Mouse (Mus musculus) limb, embryonic 15.5 days (tissue): ENCODE measurements at regions not wholly inside any gene's neighbourhood (a gene's known extent, or its start where the extent isn't known, plus 50 kb on each side); places are given as distances from the start of the nearest gene placed in this dataset.

Experiments
- ATAC-seq: fragments of 200-750 bp; cut with Nextera tagmentation; 2 replicates; pipeline ENCODE4 v1.8.0; 2017; ENCODE audit warnings: low read depth, moderate TSS enrichment; ENCODE audit not compliant: insufficient number of reproducible peaks, low FRiP score, low TSS enrichment
- H3K27ac ChIP-seq: fragments of 300-500 bp; sonication (generic); 2 replicates; pipeline ENCODE4 v1.5.1; 2015; ENCODE audit warnings: moderate library complexity, mild to moderate bottlenecking, inconsistent platforms
- H3K27me3 ChIP-seq: fragments of 300-500 bp; sonication (generic); 2 replicates; pipeline ENCODE4 v1.6.1; 2015; ENCODE audit warnings: inconsistent platforms
- H3K36me3 ChIP-seq: fragments of 300-500 bp; sonication (generic); 2 replicates; pipeline ENCODE4 v1.6.1; 2015; ENCODE audit warnings: inconsistent platforms
- H3K4me1 ChIP-seq: fragments of 300-500 bp; sonication (generic); 2 replicates; pipeline ENCODE4 v1.6.1; 2015; ENCODE audit warnings: inconsistent platforms
- H3K4me2 ChIP-seq: fragments of 300-500 bp; sonication (generic); 2 replicates; pipeline ENCODE4 v1.6.1; 2015; ENCODE audit warnings: mild to moderate bottlenecking, inconsistent platforms
- H3K4me3 ChIP-seq: fragments of 300-500 bp; sonication (generic); 2 replicates; pipeline ENCODE4 v1.5.1; 2015; ENCODE audit warnings: mild to moderate bottlenecking, inconsistent platforms
- H3K9ac ChIP-seq: fragments of 300-500 bp; sonication (generic); 2 replicates; pipeline ENCODE4 v1.6.1; 2015; ENCODE audit warnings: inconsistent platforms
- H3K9me3 ChIP-seq: fragments of 300-500 bp; sonication (generic); 2 replicates; pipeline ENCODE4 v1.6.1; 2016; ENCODE audit warnings: inconsistent platforms
- WGBS: fragments of 180-500 bp; shearing (Covaris S2); methylation state at CpG from one replicate; pipeline ENCODE4 v1.1.7; 2015; 5-methylcytosine and 5-hydroxymethylcytosine counted together

DNA sequence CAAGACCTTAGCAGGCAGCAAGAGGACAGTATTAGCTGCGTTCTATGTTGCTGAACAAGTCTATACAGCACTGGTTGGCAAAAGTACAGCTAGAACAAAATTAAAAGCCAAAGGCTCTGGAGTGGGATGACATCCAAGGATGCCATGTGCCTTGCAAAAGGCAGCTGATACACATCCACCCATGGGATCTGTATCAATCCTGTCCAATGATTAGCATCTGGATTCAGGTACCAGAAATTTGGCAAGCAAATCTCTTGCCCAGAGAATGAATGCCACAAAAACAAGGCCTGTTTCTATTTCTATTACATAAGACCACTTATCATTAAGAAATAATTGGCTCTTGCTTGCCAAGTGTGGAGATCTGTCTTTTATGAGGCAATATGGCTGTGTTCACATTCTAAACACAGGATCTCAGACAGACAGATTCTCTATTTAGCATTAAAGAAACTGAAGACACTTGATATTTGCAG is 220.0 kb downstream of the Cpe start:
- H3K27ac ChIP-seq: no peak overlapping the region
- WGBS: 57% methylated on average over 1 of the region's 1 CpGs
- no peak overlapping the region for H3K4me2 ChIP-seq
- H3K4me1 ChIP-seq: no peaks in the 10 kb centered on the region
- no peak overlapping the region for H3K9ac ChIP-seq
- no peaks in the 10 kb centered on the region for H3K27me3 ChIP-seq
- ATAC-seq: no peak
- H3K9me3 ChIP-seq: no peaks in the 10 kb centered on the region
- no peak overlapping the region for H3K4me3 ChIP-seq
- H3K36me3 ChIP-seq: no peaks in the 10 kb centered on the region

GRCm38 (mm10) chr8:64461136-64461535 is 231.7 kb downstream of the Cpe start:
- Histone ChIP-seq H3K4me3 (no peak overlapping the region), H3K27ac (no peak overlapping the region)

DNA sequence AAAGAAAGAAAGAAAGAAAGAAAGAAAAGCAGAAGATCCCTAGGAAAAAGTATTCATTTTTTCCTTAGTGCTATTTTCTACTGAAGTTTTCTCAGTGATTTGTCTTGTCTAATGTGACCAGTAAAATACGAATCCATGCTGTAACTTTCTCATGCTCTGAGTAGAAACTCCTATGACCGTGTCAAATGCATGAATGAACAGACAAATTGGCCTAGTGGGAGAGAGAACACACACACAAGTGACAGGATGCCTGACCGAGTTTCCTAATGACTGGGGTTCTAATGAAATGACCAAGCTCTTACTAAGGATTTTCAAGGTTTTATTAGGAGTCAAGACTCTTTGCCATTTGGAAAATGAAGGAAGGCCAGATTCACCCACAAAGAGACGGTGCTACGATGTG is 235.9 kb downstream of the Cpe start:
- ATAC-seq: no peak
- Histone ChIP-seq H3K9ac (no peak overlapping the region), H3K4me2 (no peak overlapping the region), H3K4me1 (no peaks in the 10 kb centered on the region), H3K9me3 (no peaks in the 10 kb centered on the region), H3K36me3 (no peaks in the 10 kb centered on the region), H3K27ac (no peak overlapping the region), H3K4me3 (no peak overlapping the region), H3K27me3 (no peaks in the 10 kb centered on the region)
- 70% methylated on average over 5 of the region's 5 CpGs for WGBS

More at GRCm38 (mm10) chr8:64461136-64461535, 231.7 kb downstream of the Cpe start:
- ATAC-seq: no peak
- no peaks in the 10 kb centered on the region for H3K9me3 ChIP-seq
- H3K4me1 ChIP-seq: no peaks in the 10 kb centered on the region
- no peak overlapping the region for H3K4me2 ChIP-seq
- H3K36me3 ChIP-seq: no peaks in the 10 kb centered on the region
- WGBS: 87% methylated on average over 4 of the region's 4 CpGs
- no peak overlapping the region for H3K9ac ChIP-seq
- H3K27me3 ChIP-seq: no peaks in the 10 kb centered on the region

GRCm38 (mm10) chr8:64454736-64455135 is 238.1 kb downstream of the Cpe start:
- Histone ChIP-seq H3K4me1 (no peaks in the 10 kb centered on the region), H3K27me3 (no peaks in the 10 kb centered on the region), H3K4me3 (no peak overlapping the region), H3K9me3 (no peaks in the 10 kb centered on the region), H3K27ac (no peak overlapping the region), H3K36me3 (no peaks in the 10 kb centered on the region), H3K4me2 (no peak overlapping the region), H3K9ac (no peak overlapping the region)
- ATAC-seq: no peak
- 77% methylated on average over 4 of the region's 4 CpGs for WGBS

GRCm38 (mm10) chr8:64445366-64445765 is 239.3 kb upstream of the Tll1 start:
- Histone ChIP-seq H3K4me2 (no peak overlapping the region), H3K9ac (no peak overlapping the region), H3K27me3 (no peaks in the 10 kb centered on the region), H3K36me3 (no peaks in the 10 kb centered on the region), H3K27ac (no peak overlapping the region), H3K4me3 (no peak overlapping the region), H3K4me1 (0 out of 2 replicates have a peak, but pooled peaks cover 2% of the 10 kb centered on the region), H3K9me3 (no peaks in the 10 kb centered on the region)
- ATAC-seq: no peak
- 75% methylated on average over 3 of the region's 3 CpGs for WGBS

GRCm38 (mm10) chr8:64444429-64444828 is 238.4 kb upstream of the Tll1 start:
- no peaks in the 10 kb centered on the region for H3K36me3 ChIP-seq
- H3K4me2 ChIP-seq: no peak overlapping the region
- H3K4me3 ChIP-seq: no peak overlapping the region
- no peak for ATAC-seq
- no peak overlapping the region for H3K27ac ChIP-seq
- H3K9ac ChIP-seq: no peak overlapping the region
- H3K9me3 ChIP-seq: no peaks in the 10 kb centered on the region
- H3K4me1 ChIP-seq: 0 out of 2 replicates have a peak, but pooled peaks cover 2% of the 10 kb centered on the region
- 46% methylated on average over 5 of the region's 5 CpGs for WGBS
- no peaks in the 10 kb centered on the region for H3K27me3 ChIP-seq

DNA sequence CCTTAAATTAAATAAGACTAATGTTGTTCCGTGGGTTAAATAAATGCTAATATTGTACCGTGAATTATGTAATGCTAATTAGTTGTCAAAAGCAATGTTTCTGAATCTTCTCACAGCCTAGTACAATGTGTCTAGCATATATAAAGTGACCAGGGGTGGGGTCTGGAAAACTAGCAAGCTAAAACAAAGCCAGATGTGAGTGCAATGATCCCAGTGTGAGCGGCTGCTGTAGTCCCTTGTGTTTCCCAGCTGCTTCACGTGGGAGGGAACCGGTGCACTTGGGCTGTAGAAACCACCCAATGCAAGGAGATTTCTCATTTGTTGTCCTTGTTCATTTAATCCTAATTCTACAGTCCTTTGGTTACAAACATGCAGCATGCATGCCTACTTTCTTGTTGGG is 232.4 kb upstream of the Tll1 start:
- Histone ChIP-seq H3K9me3 (no peaks in the 10 kb centered on the region), H3K9ac (no peak overlapping the region), H3K4me2 (no peak overlapping the region), H3K27me3 (no peaks in the 10 kb centered on the region), H3K4me1 (no peaks in the 10 kb centered on the region), H3K36me3 (no peaks in the 10 kb centered on the region), H3K4me3 (no peak overlapping the region), H3K27ac (no peak overlapping the region)
- WGBS: 33% methylated on average over 5 of the region's 5 CpGs
- no peak for ATAC-seq

GRCm38 (mm10) chr8:64434648-64435047 is 228.6 kb upstream of the Tll1 start:
- WGBS: 85% methylated on average over 7 of the region's 7 CpGs
- H3K27me3 ChIP-seq: no peaks in the 10 kb centered on the region
- ATAC-seq: no peak

DNA sequence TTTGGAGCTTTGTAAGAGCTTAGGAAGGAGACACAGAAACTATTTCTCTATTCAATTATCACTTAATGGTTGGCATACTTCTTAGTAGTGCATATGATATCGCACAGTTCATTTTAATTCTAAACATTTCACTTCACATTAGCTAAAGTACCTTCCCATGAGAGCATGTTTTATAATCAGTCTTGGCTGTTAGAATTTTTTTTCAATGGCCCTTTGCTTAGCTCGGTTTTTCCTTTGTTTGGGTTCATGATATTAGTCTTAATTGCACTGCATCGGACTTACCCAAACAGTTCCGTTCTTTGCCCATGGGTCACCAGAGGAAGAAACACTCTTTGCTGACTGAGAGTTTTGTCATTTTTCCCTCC is 216.8 kb upstream of the Tll1 start:
- no peak for ATAC-seq
- H3K4me3 ChIP-seq: no peak overlapping the region
- H3K36me3 ChIP-seq: no peaks in the 10 kb centered on the region
- 0 out of 2 replicates have a peak, but pooled peaks cover 3% of the 10 kb centered on the region for H3K4me1 ChIP-seq
- no peak overlapping the region for H3K27ac ChIP-seq
- H3K27me3 ChIP-seq: no peaks in the 10 kb centered on the region
- H3K9me3 ChIP-seq: no peaks in the 10 kb centered on the region
- no peak overlapping the region for H3K4me2 ChIP-seq
- no peak overlapping the region for H3K9ac ChIP-seq
- WGBS: 66% methylated on average over 4 of the region's 4 CpGs

More at GRCm38 (mm10) chr8:64434648-64435047, 228.6 kb upstream of the Tll1 start:
- Histone ChIP-seq H3K4me1 (no peaks in the 10 kb centered on the region), H3K27ac (no peak overlapping the region), H3K4me2 (no peak overlapping the region), H3K4me3 (no peak overlapping the region), H3K9me3 (no peaks in the 10 kb centered on the region), H3K9ac (no peak overlapping the region), H3K36me3 (no peaks in the 10 kb centered on the region)

GRCm38 (mm10) chr8:64422200-64422849 is 216.3 kb upstream of the Tll1 start:
- no peak for ATAC-seq
- Histone ChIP-seq H3K27ac (no peak overlapping the region), H3K4me2 (no peak overlapping the region), H3K9ac (no peak overlapping the region), H3K9me3 (no peaks in the 10 kb centered on the region), H3K36me3 (no peaks in the 10 kb centered on the region), H3K4me3 (no peak overlapping the region), H3K4me1 (0 out of 2 replicates have a peak, but pooled peaks cover 3% of the 10 kb centered on the region), H3K27me3 (no peaks in the 10 kb centered on the region)
- 54% methylated on average over 8 of the region's 8 CpGs for WGBS

GRCm38 (mm10) chr8:64421502-64422199 is 215.6 kb upstream of the Tll1 start:
- no peaks in the 10 kb centered on the region for H3K36me3 ChIP-seq
- 89% methylated on average over 6 of the region's 6 CpGs for WGBS
- no peak overlapping the region for H3K4me2 ChIP-seq
- H3K4me1 ChIP-seq: 0 out of 2 replicates have a peak, but pooled peaks cover 3% of the 10 kb centered on the region
- no peak overlapping the region for H3K9ac ChIP-seq
- H3K27me3 ChIP-seq: no peaks in the 10 kb centered on the region
- H3K4me3 ChIP-seq: no peak overlapping the region
- H3K27ac ChIP-seq: no peak overlapping the region
- no peaks in the 10 kb centered on the region for H3K9me3 ChIP-seq
- ATAC-seq: no peak

GRCm38 (mm10) chr8:64412488-64413188 is 206.6 kb upstream of the Tll1 start:
- 40% methylated on average over 15 of the region's 15 CpGs for WGBS
- H3K27me3 ChIP-seq: no peaks in the 10 kb centered on the region
- H3K4me1 ChIP-seq: no peaks in the 10 kb centered on the region; the same call in 1 of the 2 replicates
- no peaks in the 10 kb centered on the region for H3K36me3 ChIP-seq
- no peak for ATAC-seq
- H3K4me3 ChIP-seq: no peak overlapping the region
- H3K9me3 ChIP-seq: no peaks in the 10 kb centered on the region
- H3K9ac ChIP-seq: no peak overlapping the region
- no peak overlapping the region for H3K4me2 ChIP-seq
- H3K27ac ChIP-seq: no peak overlapping the region
